Mouse (Mus musculus): ENCODE measurements around the gene Tekt4. TPM values are rescaled to one million over a fixed set of nuclear protein-coding genes. Genes with fewer than 3 reads are reported as not detected.

The Tekt4 gene
- total and polyA plus RNA-seq, 2 experiments from 2014 or later = 2.9 to 3.3 TPM

GRCm38 (mm10) chr17:25410786-25411185 lies 43.6 kb upstream of the Tekt4 start:
- TF ChIP-seq CTCF (IDR thresholded peaks at IDR 0.05; ENCODE audit: low read depth) = no peak
- Histone ChIP-seq H3K27me3 (ENCODE audit: insufficient read depth, low read length) (no peaks in the 10 kb centered on the region), H3K4me2 (ENCODE audit: low read depth) (no peak overlapping the region), H3K36me3 (ENCODE audit: insufficient read depth) (no peaks in the 10 kb centered on the region), H3K4me3 (ENCODE audit: low read depth, low read length) (no peak overlapping the region), H3K9ac (no peak overlapping the region), H3K27ac (ENCODE audit: low read depth, low read length) (no peak overlapping the region), H3K9me3 (ENCODE audit: low read length) (no peaks in the 10 kb centered on the region), H3K4me1 (ENCODE audit: insufficient read depth) (peaks cover 31% of the 10 kb centered on the region)
- DNase-seq (no peak), ATAC-seq (no peak)
- WGBS = 18% methylated on average over 7 of the region's 7 CpGs

DNA sequence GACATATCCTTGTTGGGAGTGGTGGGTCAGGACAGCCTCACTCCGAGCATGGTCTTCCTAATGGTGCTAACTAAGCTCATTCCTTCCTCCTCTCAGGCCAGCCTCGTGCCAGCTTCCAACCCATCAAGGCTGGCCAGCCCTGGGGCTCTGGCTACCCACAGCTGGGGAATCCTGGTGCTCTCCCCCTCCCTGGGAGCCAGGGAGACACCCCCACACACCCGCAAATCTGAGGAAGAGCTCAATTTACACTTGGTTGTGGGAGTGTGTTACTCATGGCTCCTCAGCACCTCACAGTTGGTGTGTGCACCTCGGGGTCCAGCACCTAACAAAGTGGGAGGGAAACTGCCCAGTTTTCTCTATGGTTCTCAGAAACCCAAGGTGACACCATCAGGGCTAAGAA lies 43.2 kb upstream of the Tekt4 start:
- H3K27me3 ChIP-seq (ENCODE audit: insufficient read depth, low read length) = no peaks in the 10 kb centered on the region
- no peaks in the 10 kb centered on the region for H3K36me3 ChIP-seq (ENCODE audit: insufficient read depth)
- H3K27ac ChIP-seq (ENCODE audit: low read depth, low read length) = no peak overlapping the region
- no peak overlapping the region for H3K9ac ChIP-seq
- WGBS = 58% methylated on average over 4 of the region's 4 CpGs
- H3K4me2 ChIP-seq (ENCODE audit: low read depth) = no peak overlapping the region
- H3K9me3 ChIP-seq (ENCODE audit: low read length) = no peaks in the 10 kb centered on the region
- no peak for ATAC-seq
- DNase-seq = no peak
- no peak for TF ChIP-seq CTCF (IDR thresholded peaks at IDR 0.05; ENCODE audit: low read depth)
- no peak overlapping the region for H3K4me3 ChIP-seq (ENCODE audit: low read depth, low read length)
- H3K4me1 ChIP-seq (ENCODE audit: insufficient read depth) = peaks cover 27% of the 10 kb centered on the region

- no peak for TF ChIP-seq CTCF (IDR thresholded peaks at IDR 0.05; ENCODE audit: low read depth)
- Histone ChIP-seq H3K4me1 (ENCODE audit: insufficient read depth) (peaks cover 21% of the 10 kb centered on the region), H3K27me3 (ENCODE audit: insufficient read depth, low read length) (no peaks in the 10 kb centered on the region), H3K9me3 (ENCODE audit: low read length) (no peaks in the 10 kb centered on the region), H3K36me3 (ENCODE audit: insufficient read depth) (no peaks in the 10 kb centered on the region), H3K4me3 (ENCODE audit: low read depth, low read length) (no peak overlapping the region), H3K9ac (no peak overlapping the region), H3K27ac (ENCODE audit: low read depth, low read length) (no peak overlapping the region), H3K4me2 (ENCODE audit: low read depth) (no peak overlapping the region)
- ATAC-seq = no peak
- DNase-seq = no peak
- WGBS = 79% methylated on average over 4 of the region's 4 CpGs
Observed at GRCm38 (mm10) chr17:25414209-25414608, 40.2 kb upstream of the Tekt4 start.

DNA sequence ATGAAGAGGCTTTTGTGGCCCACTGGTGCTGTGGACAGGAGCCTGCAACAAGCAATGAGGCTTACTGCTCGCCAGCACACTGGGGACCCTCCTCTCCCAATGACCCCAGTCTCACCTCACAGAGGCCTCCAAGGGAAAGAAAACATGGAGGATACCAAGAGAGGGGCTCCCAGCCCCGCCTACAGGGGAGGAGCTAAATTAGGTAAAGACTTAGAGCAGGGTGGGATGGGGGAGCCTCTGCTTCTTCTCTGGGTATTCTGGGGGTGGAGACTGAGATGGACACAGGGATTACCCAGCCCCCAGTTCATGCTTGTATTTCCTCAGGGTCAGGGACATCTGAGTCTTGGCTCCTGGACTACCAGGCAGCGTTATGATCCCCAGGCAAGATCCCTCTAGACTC lies 39.5 kb upstream of the Tekt4 start:
- Histone ChIP-seq H3K27ac (ENCODE audit: low read depth, low read length) (no peak overlapping the region), H3K9ac (no peak overlapping the region), H3K9me3 (ENCODE audit: low read length) (no peaks in the 10 kb centered on the region), H3K4me1 (ENCODE audit: insufficient read depth) (peaks cover 27% of the 10 kb centered on the region), H3K36me3 (ENCODE audit: insufficient read depth) (no peaks in the 10 kb centered on the region), H3K27me3 (ENCODE audit: insufficient read depth, low read length) (no peaks in the 10 kb centered on the region), H3K4me3 (ENCODE audit: low read depth, low read length) (no peak overlapping the region), H3K4me2 (ENCODE audit: low read depth) (no peak overlapping the region)
- 33% methylated on average over 3 of the region's 3 CpGs for WGBS
- no peak for TF ChIP-seq CTCF (IDR thresholded peaks at IDR 0.05; ENCODE audit: low read depth)
- DNase-seq = no peak
- ATAC-seq = no peak

DNA sequence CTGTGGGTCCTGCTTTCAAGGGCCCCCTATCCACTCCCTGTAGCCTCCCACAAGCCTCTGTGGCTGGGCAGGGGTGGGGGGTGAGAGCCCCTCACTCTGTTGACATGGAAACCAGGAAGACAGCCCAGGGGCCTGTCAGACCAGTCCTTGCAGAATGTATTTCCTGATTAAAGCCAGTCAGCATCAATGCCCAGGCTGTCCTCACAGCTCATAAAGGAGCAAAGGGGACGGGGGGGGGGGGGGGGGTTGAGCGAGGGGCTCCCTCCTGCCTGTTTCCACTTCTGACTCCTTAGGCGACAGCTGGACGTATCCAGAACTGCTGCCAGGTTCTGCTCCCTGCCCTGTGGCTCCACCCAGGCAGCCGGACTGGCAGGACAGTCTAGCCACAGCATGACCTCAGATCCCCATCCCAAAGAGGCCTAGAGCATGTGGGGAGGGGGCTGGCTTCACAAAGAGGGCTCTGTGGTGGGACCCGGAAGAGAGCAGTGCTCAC lies 38.9 kb upstream of the Tekt4 start:
- no peaks in the 10 kb centered on the region for H3K27me3 ChIP-seq (ENCODE audit: insufficient read depth, low read length)
- ATAC-seq (peak; percentile 50), DNase-seq (no peak)
- no peaks in the 10 kb centered on the region for H3K9me3 ChIP-seq (ENCODE audit: low read length)
- H3K27ac ChIP-seq (ENCODE audit: low read depth, low read length) = no peak overlapping the region
- WGBS = 10% methylated on average over 3 of the region's 6 CpGs
- no peaks in the 10 kb centered on the region for H3K36me3 ChIP-seq (ENCODE audit: insufficient read depth)
- H3K4me2 ChIP-seq (ENCODE audit: low read depth) = no peak overlapping the region
- TF ChIP-seq CTCF (IDR thresholded peaks at IDR 0.05; ENCODE audit: low read depth) = no peak
- no peak overlapping the region for H3K4me3 ChIP-seq (ENCODE audit: low read depth, low read length)
- H3K4me1 ChIP-seq (ENCODE audit: insufficient read depth) = peaks cover 27% of the 10 kb centered on the region
- H3K9ac ChIP-seq = no peak overlapping the region

- no peaks in the 10 kb centered on the region for H3K9me3 ChIP-seq (ENCODE audit: low read length)
- no peaks in the 10 kb centered on the region for H3K27me3 ChIP-seq (ENCODE audit: insufficient read depth, low read length)
- H3K4me3 ChIP-seq (ENCODE audit: low read depth, low read length) = no peak overlapping the region
- ATAC-seq (no peak), DNase-seq (no peak)
- TF ChIP-seq CTCF (IDR thresholded peaks at IDR 0.05; ENCODE audit: low read depth) = no peak
- H3K4me1 ChIP-seq (ENCODE audit: insufficient read depth) = peaks cover 21% of the 10 kb centered on the region
- H3K27ac ChIP-seq (ENCODE audit: low read depth, low read length) = no peak overlapping the region
- WGBS = 21% methylated on average over 3 of the region's 3 CpGs
- H3K36me3 ChIP-seq (ENCODE audit: insufficient read depth) = no peaks in the 10 kb centered on the region
- H3K9ac ChIP-seq = no peak overlapping the region
- H3K4me2 ChIP-seq (ENCODE audit: low read depth) = no peak overlapping the region
Observed at GRCm38 (mm10) chr17:25416219-25416618, 38.2 kb upstream of the Tekt4 start.

DNA sequence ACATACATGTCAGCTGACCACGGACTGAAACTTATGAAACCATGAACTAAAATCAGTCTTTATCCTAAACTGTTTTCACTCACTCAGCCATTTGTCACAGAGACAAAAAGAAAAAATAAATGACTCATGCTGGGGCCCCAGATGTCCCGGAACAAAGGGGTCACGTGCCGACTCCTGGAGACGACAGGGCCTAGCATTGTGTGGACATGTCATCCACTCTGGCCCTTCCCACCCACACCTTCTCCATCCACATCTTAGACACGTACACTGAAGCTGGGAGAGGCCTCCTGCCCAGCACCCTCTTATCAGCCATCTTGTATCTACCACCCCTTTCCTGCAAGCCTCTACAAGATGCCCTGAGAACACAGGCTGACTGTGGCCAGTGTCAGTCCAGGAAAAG lies 36.4 kb upstream of the Tekt4 start:
- no peaks in the 10 kb centered on the region for H3K9me3 ChIP-seq (ENCODE audit: low read length)
- H3K27ac ChIP-seq (ENCODE audit: low read depth, low read length) = no peak overlapping the region
- DNase-seq (no peak), ATAC-seq (no peak)
- no peaks in the 10 kb centered on the region for H3K27me3 ChIP-seq (ENCODE audit: insufficient read depth, low read length)
- H3K9ac ChIP-seq = no peak overlapping the region
- WGBS = 78% methylated on average over 6 of the region's 6 CpGs
- H3K4me3 ChIP-seq (ENCODE audit: low read depth, low read length) = no peak overlapping the region
- no peak overlapping the region for H3K4me2 ChIP-seq (ENCODE audit: low read depth)
- TF ChIP-seq CTCF (IDR thresholded peaks at IDR 0.05; ENCODE audit: low read depth) = no peak
- peaks cover 20% of the 10 kb centered on the region for H3K4me1 ChIP-seq (ENCODE audit: insufficient read depth)
- H3K36me3 ChIP-seq (ENCODE audit: insufficient read depth) = peaks cover 10% of the 10 kb centered on the region; the same call in 1 of the 2 replicates
